Mouse (Mus musculus) left cerebral cortex, adult 2 months (tissue): ENCODE results near the gene Pla2g2f. TPM values are rescaled to one million over a fixed set of nuclear protein-coding genes. Genes with fewer than 3 reads are reported as not detected.

Experiments
- DNase-seq, 2 experiments: peaks; one replicate each; pipeline ENCODE4 v3.0.0; 2021 to 2022; ENCODE audit warnings: low spot score in 2 of 2, mixed read lengths in 1 of 2; ENCODE audit errors: extremely low spot score in 1 of 2
- H3K27ac ChIP-seq: fragments of 200-600 bp; 2 replicates; pipeline ENCODE4 v1.8.1; 2022
- H3K4me3 ChIP-seq: fragments of 200-600 bp; 2 replicates; pipeline ENCODE4 v1.8.1; 2022
- CTCF ChIP-seq: fragments of 200-600 bp; IDR thresholded peaks from 2 replicates; pipeline ENCODE4 v1.8.1; 2022; ENCODE audit warnings: antibody characterized with exemption, mild to moderate bottlenecking, moderate library complexity
- intact Hi-C: fragments of 180-260 bp; cut with DNase I; formaldehyde crosslinking; loops from one replicate; pipeline ENCODE4 v1.15.1; 2025
- total RNA-seq, 2 experiments: library from RNA; stranded (reverse); gene quantifications; 2 replicates each; pipeline ENCODE4 v1.2.3; 2021

Pla2g2f gene
- total RNA-seq, 2 experiments from 2014 or later: not detected

DNA sequence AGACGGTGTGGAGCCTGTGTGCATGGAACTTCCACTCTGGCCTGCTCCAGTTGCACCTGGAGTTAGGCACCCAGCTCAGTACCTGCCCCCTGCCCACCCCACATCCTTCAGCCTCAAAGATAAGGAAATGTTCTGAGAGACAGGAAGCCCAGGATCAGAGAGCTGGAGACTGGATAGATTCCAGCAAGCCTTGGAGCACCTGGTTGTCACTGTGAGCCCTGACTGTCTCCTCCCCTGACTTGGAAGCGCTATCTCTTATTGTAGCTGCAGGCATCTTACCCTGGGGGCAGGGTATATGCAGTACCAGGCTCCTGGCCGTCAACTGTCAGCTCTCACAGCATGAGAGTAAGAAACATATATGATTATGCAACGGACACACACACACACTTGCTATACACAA lies 2.0 kb downstream of the Pla2g2f start:
- intact Hi-C loops: no loop called here
- no peak for DNase-seq
- peak overlapping the region; percentile 36; the same call in 1 of the 2 replicates for H3K27ac ChIP-seq
- TF ChIP-seq CTCF: no peak
- H3K4me3 ChIP-seq: no peak overlapping the region

DNA sequence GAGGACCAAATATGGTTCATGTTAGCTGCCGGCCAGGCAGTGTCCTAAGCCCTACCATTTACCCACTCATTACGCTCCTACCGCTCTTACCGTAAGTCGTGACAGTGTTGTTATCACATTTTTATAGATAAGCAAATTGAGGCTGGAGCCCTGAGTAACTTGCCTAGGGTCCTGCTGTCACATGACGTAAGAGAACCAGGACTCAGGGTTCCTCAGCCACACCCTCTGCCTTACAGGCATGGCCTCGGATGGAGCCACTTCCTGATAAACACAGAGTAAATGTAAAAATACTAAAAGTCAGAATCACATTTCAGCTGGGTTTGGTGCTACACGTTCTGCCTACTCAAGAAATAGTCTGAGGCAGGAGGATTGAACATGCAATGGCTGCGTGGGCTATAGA lies 3.0 kb downstream of the Pla2g2f start:
- intact Hi-C loops: no loop called here
- no peak for TF ChIP-seq CTCF
- Histone ChIP-seq H3K4me3 (no peak overlapping the region), H3K27ac (no peak overlapping the region)
- no peak for DNase-seq

DNA sequence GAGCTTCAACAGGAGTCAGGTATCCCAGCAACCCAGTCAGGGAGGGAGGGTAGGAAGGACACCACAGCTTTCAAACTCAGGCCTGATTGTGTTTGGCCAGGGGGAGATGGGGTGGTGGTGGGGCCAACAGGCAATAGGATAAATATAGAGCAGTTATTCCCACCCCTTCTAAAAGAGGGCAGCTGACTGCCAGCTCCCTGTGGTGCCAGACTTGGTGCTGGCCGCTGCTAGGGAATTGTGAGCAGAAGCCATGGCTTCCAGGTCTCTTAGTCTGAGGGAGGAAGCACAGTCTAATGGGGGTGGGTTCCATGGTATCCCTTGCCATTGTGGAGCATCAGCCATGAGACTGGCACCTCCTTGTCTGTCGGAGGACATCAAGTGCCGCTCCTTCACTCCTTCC lies 3.8 kb downstream of the Pla2g2f start:
- no peak overlapping the region for H3K4me3 ChIP-seq
- no peak for TF ChIP-seq CTCF
- H3K27ac ChIP-seq: no peak overlapping the region
- intact Hi-C loops: no loop called here
- no peak for DNase-seq

GRCm38 (mm10) chr4:138752603-138753002 lies 4.8 kb downstream of the Pla2g2f start:
- no peak for DNase-seq
- intact Hi-C loops: no loop called here
- H3K27ac ChIP-seq: no peak overlapping the region
- H3K4me3 ChIP-seq: no peak overlapping the region
- TF ChIP-seq CTCF: no peak; the same call in none of the 2 replicates

- DNase-seq: peak; percentile 57
- peak; percentile 77 for TF ChIP-seq CTCF
- intact Hi-C loops: loop anchor here (1.0 kb wide), 2 partner anchors 45 to 103 kb away; no protein-coding TSS in a partner anchor
Observed at GRCm38 (mm10) chr4:138748369-138749072, 8.9 kb downstream of the Pla2g2f start.

GRCm38 (mm10) chr4:138747851-138748250 lies 9.6 kb downstream of the Pla2g2f start:
- H3K27ac ChIP-seq: peak overlapping the region; percentile 66; the same call in 1 of the 2 replicates
- intact Hi-C loops: loop anchor here (1.0 to 2.0 kb wide), 3 partner anchors 45 to 299 kb away; no protein-coding TSS in a partner anchor
- peak; percentile 43 to 54 for DNase-seq
- H3K4me3 ChIP-seq: no peak overlapping the region
- TF ChIP-seq CTCF: no peak; the same call in none of the 2 replicates

More at GRCm38 (mm10) chr4:138748369-138749072, 8.9 kb downstream of the Pla2g2f start:
- no peak overlapping the region for H3K4me3 ChIP-seq
- H3K27ac ChIP-seq: peak overlapping the region; percentile 66

DNA sequence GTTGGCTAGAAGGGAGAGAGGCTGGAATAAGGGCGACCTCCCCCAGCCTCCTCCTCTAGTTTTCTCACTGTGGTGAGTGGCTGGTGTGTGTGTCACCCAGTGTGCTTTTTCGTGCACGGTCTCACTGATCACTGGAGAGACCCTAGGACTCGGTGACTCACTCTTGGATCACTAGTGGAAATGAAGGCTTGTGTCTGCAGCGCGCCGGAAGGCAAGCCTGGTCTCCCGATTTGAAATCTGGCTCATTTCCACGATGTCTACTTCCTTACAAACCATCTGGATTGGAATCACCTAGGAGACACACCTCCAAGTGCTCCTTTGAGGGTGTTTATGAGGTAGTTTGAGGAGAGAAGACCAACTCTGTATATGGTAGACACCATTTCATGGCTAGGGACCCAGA lies 10.6 kb downstream of the Pla2g2f start:
- no peak for DNase-seq
- TF ChIP-seq CTCF: no peak
- Histone ChIP-seq H3K4me3 (no peak overlapping the region), H3K27ac (peak overlapping the region; percentile 33; the same call in 1 of the 2 replicates)
- intact Hi-C loops: loop anchor here (2.0 kb wide), 1 partner anchor 298 kb away; no protein-coding TSS in a partner anchor

DNA sequence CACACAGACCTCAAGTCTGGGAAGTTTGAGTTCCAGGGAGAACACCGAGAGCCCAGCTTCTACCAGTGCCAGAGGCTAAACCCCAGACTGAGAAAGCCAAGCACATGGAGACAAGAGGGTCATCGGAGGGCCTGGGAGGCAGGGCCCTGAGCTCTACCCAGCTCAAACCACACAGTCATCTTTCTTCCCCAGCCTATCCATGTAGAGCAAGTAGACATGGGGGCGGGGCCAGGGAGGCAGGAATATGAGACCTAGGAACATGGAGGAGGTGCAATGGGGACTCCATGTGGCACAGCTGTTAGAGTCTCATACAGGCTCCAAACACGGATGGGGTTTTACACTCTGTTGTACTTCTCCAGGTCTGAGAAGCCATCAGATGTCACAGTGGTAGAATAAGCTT lies 11.5 kb downstream of the Pla2g2f start:
- Histone ChIP-seq H3K27ac (0 out of 2 replicates have a peak overlapping the region, but pooled peaks have one; percentile 15), H3K4me3 (no peak overlapping the region)
- DNase-seq: no peak
- intact Hi-C loops: loop anchor here (2.0 kb wide), 1 partner anchor 297 kb away; no protein-coding TSS in a partner anchor
- no peak for TF ChIP-seq CTCF

GRCm38 (mm10) chr4:138739136-138739851 lies 18.1 kb downstream of the Pla2g2f start:
- no peak for TF ChIP-seq CTCF
- peak overlapping the region; percentile 84 for H3K27ac ChIP-seq
- no peak overlapping the region for H3K4me3 ChIP-seq
- intact Hi-C loops: no loop called here
- DNase-seq: peak; percentile 36 to 56

GRCm38 (mm10) chr4:138737031-138737430 lies 20.4 kb downstream of the Pla2g2f start, which contains the start of gene Ubxn10:
TSS of gene Ubxn10 (minus strand) at chr4:138737167.
- intact Hi-C loops: no loop called here
- no peak for TF ChIP-seq CTCF
- no peak for DNase-seq
- H3K4me3 ChIP-seq: no peak within 1 kb of the TSS
- peak within 1 kb of the TSS; percentile 84 for H3K27ac ChIP-seq

GRCm38 (mm10) chr4:138734863-138735262 lies 22.6 kb downstream of the Pla2g2f start:
- intact Hi-C loops: no loop called here
- H3K4me3 ChIP-seq: no peak overlapping the region
- DNase-seq: no peak
- H3K27ac ChIP-seq: peak overlapping the region; percentile 44
- no peak for TF ChIP-seq CTCF

GRCm38 (mm10) chr4:138734105-138734504 lies 23.3 kb downstream of the Pla2g2f start:
- Histone ChIP-seq H3K4me3 (no peak overlapping the region), H3K27ac (peak overlapping the region; percentile 13)
- TF ChIP-seq CTCF: no peak
- no peak for DNase-seq
- intact Hi-C loops: no loop called here
